Mouse (Mus musculus) lung, postnatal 14 days (tissue): ENCODE data around the gene Gtf2f1.
A peak's percentile ranks its signal among the peaks of the same experiment; 100 is the strongest.

Experiments
- DNase-seq: peaks from one replicate; pipeline ENCODE4 v3.0.0; 2021

Gtf2f1 gene

DNA sequence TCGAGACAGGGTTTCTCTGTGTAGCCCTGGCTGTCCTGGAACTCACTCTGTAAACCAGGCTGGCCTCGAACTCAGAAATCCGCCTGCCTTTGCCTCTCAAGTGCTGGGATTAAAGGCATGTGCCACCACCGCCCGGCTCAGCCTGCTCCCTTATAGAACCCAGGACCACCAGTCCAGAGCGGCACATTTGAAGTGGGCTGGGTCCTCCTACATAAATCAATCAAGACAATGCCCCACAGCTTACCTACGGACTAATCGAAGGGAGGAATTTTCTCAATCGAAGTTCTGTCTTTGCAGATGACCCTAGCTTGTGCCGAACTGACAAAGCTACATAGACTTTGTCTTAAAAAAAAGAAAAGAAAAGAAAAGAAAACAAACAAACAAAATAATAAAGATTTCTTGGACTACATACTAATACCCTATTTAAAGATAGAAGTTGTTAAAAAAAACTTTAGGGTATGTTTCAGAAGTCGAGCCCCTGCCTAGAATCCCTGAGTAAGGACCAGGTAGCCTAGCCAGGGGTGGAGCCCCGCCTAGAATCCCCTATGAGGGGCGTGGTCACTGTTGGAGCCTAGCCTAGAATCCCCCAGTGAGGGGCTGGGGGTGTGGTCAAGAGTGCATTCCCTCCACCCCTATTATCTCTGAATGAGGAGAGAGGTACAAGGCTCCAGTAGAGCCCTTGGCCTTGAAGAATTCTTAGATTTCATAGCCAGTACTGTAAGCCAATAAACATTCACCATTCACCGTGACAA lies 37.0 kb downstream of the Gtf2f1 start:
- DNase-seq: no peak

DNA sequence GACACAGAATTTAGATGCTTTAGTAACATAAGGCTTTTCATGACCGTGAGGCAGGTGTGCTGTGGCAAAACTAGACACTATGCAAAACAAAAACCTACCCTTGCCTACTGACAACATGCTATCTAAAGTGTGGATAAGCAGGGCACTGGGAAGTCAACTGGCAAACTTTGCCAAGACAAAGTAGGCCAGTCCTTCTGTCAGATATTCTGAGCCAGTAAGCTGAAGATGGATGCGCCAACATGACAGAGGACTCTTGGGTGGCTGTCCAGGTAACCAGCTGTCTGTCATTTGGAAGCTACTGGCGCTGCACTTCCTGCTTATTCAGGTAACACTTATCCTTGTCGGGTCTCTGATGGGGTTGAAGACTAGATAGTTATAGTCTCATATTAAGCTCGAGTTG lies 41.0 kb downstream of the Gtf2f1 start:
- no peak for DNase-seq

DNA sequence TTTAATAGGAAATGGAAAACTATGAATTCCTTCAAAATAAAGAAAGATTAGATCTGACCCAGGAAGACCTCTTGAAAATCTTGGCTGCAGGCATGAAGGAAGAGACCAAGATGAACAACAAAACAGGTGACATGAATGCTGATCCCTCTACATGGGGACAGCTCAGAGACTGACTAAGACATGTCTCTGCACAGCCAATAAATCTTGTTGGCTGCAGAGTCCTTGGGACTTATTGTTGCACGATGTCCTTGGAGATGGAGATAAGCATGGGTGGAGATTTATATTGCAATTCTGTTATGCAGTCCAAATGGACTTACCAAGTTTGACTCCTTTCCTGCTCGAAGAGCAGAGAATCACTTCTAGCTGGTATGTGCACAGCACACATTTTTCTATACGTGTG lies 41.8 kb downstream of the Gtf2f1 start:
- no peak for DNase-seq

DNA sequence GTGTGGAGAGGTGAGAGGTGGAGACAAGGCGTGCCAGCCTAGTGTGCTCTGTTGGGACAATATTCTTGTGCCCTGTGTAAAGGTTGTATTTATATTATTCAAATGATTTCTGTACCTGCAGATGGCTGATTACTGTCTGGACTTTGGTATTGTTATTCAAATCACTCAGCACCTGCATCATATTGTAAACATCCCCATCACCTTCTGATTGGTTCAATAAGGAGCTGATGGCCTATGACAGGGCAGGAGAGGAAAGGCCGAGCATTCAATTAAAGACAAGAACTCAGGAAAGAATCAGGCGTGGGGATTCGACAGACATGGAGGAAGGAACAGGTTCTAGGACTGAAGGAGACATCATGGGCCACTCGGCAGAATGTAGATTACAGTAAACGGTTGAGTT lies 47.4 kb downstream of the Gtf2f1 start:
- no peak for DNase-seq

DNA sequence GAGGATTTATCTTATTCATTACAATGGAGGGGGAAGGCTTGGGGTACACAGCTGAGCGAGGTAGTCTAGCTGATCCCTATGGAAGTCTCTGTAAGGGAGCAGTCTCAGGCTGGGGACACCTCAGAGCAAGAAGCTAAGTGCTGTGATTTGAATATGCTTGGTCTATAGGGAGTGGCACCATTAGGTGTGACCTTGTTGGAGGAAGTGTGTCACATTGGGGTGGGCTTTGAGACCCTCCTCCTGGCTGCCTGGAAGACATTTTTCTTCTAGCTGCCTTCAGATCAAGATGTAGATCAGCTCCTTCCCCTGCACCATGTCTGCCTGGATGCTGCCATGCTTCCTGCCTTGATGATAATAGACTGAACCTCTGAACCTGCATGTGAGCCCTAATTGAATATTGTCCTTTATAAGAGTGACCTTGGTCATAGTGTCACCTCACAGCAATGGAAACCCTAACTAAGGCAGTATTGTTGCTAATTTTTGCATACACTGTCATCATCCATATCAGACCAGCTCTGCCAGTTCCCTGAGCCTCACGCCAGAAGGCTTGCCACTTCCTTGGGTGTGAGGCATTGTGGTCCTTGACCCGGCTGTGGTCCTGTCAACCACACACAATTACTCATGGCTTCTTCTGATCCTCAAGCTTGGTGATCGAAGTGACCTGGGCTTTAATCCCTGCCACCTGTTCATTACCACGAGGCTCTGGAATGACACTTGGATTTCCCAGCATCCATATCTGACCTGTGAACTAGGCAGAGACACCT lies 48.3 kb downstream of the Gtf2f1 start:
- DNase-seq: no peak

DNA sequence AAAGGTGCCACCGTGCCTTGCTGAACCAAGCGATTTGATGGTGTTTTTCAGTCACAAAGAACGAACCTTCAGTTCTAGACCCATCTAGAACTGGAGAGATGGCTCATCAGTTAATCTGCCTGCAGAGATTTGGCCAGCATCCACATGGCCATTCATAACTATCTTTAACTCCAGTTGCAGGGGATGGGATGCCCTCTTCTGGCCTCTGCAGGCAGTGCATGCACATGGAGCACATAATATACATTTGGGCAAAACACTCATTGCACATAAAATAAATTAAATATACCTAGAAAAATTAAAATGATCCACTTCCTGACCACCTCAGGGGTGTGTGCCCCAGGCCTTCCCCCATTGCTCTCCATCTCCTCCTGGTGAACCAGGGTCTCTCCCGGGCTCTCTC lies 49.2 kb downstream of the Gtf2f1 start:
- no peak for DNase-seq

DNA sequence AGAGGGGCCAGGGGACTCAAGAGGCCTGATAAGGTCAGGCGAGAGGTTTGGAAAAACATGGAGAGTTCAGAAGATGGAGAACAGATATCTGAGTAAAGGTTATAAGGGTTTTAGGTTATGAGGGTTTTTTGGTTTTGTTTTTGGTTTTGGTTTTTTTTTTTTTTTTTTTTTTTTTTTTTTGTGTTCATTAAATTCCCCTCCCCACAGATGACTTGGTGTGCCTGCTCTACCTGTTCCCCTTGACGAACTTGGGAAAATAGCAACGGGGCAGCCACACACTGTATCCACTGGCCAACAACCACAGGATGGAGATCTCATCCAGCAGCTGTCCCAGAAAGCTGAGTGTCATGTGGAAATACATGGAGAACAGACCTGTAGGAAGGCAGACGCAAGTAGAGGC lies 52.4 kb downstream of the Gtf2f1 start:
- no peak for DNase-seq

DNA sequence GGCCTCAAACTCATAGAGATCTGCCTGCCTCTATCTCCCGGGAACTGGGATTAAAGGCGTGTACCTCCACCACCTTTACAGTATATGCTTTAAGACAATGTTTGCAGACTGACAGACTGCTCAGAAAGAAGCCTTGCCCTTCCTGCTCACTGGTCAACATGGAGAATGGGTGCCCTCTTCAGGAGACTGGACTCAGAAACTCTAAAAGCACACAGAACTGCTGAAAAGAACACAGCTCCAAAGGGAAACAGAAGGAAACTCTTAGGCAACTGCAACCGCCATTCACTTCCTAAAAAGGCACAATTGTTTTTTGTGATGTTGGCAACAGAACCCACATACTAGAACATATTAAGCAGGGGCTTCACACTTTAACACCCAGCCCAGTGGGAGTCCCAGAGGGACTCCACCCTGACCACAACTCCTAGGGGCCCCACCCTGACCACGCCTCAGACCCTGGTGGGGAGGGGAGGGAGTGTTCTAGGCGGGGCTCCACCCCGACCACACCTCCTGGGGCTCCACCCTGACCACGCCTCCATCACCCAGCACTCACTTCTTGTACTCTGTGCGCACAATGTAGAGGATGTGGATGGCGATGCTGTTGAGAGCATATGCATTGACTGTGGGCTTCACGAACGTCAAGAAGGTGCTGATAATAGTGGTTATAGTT lies 53.2 kb downstream of the Gtf2f1 start:
- DNase-seq: peak; percentile 30

DNA sequence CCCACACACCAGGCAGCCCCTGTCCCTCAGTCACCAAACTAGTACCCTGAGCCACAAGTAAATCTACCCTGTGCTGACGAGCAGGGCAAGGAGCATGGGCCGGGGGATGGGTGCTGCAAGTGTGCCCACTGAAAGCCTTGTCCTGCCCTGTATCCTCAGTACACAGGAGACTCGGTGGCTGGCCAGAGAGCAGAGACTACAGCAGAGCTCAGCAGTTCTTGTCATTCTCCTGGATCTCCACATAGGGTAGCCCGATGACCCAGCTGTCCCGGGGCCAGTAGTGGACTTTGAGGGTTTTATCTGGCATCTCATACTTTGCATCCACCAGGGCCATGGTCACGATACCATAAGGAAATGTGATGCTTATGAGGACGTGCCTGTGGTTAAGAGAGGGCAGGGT lies 56.2 kb downstream of the Gtf2f1 start:
- no peak for DNase-seq
